Mouse (Mus musculus) left cerebral cortex, adult 9 months (tissue): ENCODE measurements around the gene Iqgap3.

Experiments used
- DNase-seq, 2 experiments: peaks; one replicate each; pipeline ENCODE4 v3.0.0; 2022; ENCODE audit warnings: low spot score in 2 of 2

The Iqgap3 gene

DNA sequence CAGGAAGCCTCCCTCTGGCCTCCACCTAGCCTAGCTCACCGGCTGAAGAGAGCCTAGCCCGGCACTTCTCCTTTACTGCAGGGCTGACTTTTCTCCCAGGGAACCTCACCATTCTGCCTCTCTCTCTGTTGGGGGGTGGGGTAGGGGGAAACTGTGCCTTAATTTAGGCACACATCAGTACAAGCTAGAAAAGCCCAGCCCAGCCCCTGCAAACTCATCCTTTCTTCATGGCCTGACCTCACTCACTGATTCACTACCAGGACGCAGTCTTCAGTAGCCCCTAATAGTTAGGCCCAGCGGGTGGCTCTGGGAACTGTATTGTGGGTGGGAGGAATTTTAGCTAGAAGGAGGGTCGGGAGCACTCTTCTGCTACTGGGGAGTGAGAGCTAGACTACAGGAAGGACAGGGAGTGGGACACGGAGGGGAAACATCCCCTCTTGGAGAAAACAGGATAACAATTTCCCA is 67.8 kb downstream of the Iqgap3 start:
- no peak for DNase-seq

DNA sequence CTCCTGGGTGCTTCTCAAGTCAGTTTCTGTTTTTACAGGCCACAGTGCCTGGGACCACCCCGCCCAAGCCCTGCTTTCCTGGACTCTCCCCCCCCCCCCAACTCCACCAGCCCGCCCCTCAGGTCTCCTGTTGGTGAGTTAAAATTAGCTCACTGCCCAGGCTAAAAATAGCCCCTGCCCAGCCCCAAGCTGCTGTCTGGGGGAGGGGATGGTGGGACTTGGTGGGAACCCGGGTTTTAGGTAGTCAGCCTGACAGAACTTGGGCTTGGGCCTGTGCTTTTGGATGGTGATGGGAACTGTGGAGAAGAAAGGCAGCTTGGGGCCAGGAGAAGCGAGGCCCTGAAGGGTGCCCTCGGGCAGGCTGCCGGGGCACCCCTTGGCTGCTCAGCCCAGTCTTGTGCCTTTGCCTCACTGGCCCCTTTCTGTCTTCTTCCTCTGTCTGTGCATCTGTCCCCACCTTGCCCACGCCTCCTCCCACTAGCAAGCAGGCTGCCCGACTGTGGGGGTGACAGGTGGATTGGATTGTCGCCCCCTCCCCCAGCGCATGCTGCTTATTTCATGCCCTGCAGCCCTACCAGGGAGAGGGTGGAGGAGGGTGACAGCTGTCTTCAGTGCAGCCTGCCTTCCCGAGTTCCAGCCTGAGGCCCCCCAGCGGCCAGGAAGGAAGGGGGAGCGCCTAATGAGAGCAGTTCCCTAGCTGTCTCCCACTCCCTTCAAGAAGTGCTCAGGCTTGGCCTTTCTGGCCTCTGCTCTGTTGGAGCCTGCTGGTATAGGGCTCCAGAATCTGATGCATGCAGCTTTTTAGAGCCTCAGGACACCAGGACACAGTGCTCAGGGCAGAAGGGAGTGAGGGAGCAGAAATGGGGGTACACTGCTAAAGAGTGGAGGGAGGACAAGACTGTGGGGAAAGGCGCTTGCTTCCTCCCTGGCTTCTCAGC is 68.6 kb downstream of the Iqgap3 start:
- DNase-seq = peak in 1 of 2 experiments; percentile 85

DNA sequence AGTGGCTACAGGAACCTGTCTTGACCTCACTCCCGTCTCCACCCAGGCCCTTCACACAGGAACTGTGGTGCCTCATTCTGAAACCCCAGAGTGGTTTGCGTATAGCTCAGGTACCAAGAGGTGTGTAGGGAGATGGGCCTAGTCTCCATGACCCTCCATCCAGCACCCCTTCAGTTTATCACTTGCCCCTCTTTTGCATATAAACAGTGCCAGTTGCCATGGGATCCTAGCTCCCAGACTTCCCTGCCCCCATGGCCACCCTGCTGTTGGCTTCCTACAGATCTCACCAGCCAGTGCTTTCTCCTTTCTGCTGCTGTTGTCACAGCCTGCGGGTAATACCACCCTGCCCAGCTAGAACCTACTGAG is 69.2 kb downstream of the Iqgap3 start:
- DNase-seq = peak in 1 of 2 experiments; percentile 24

DNA sequence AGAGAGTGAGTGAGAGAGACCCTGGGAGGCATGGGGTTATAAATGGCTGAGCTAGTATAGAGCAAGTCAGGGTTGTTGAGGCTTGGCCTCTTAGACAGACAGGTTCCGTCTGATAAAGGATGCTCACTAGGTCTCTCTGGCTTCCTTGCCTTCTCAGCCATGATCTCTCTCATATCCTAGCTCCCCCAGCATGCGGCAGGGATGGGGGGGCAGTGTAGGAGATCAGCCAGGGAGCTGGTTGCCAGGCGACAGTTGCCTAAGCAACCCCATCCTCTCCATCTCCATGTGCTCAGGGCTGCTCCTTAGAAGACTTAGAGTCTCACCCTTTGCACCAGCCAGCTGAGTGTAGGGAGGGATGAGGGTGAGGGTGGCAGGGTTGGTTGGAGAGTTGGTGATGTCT is 70.3 kb downstream of the Iqgap3 start:
- DNase-seq = peak; percentile 82 to 90

DNA sequence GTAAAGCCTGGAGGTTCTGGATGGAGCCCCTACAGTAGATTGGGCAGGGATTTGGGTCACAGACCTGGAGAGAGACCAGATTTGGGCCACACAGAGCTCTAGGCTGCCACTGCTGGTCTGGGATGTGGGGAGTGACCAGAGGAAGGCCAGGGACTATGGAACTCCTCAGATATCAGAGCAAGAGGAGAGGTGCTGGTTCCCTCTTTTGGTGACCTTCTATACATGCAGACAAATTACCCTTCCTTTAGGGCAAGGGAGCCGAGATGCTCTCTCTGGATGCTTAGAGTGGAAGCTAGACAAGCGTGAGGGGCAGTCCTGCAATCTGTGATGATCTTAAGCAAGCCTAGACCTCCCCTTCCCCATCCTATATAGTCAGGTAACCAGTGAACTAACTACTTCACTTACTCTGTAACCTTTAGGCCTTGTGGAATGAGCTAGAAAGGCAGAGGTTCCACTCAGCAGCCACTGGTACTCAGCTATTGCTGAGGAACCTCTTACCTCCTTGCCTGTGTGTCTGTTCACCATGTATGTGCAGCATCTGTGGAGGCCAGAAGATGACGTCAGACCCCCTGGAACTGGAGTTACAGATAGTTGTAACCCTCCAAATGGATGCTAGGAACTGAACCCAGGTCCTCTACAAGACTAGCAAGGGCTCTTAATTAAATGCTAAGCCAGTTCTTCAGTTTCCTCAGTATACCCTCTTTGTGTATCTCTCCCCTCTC is 71.7 kb downstream of the Iqgap3 start:
- DNase-seq = no peak

DNA sequence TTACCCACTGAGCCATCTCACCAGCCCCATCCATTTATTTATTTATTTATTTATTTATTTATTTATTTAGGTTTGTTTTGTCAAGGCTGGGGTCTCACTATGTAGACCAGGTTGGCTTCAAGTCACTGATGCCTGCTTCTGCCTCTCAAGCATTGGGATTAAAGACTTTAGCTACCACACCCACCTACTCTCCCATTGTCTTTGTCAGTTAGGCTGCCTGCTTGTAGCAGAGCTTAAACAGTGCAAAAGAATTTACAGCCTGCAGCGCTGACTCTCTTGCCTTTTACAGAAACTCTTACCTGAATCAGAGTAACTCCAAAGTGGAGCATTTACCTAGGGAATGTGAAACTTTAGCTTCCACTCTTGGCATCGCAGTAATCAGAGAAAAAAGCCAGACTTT is 72.5 kb downstream of the Iqgap3 start:
- no peak for DNase-seq

DNA sequence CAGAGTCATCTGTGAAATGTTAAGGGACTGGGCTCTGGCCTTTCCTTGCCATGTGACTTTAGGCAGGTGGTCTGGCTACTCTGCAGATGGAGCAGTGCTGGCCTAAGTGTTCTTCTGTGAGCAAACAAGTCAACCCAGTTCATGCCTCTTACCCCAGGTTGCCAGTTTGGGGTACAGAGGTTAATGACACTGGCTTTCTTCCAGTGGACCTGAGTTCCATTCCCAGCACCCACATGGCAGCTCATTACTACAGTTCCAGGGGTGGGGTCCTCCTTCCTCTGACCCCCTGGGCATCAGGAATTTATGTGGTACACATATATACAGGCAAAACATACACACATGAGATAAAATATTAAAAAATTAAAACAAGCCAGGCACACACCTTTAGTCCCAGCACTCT is 75.0 kb downstream of the Iqgap3 start:
- DNase-seq = no peak

DNA sequence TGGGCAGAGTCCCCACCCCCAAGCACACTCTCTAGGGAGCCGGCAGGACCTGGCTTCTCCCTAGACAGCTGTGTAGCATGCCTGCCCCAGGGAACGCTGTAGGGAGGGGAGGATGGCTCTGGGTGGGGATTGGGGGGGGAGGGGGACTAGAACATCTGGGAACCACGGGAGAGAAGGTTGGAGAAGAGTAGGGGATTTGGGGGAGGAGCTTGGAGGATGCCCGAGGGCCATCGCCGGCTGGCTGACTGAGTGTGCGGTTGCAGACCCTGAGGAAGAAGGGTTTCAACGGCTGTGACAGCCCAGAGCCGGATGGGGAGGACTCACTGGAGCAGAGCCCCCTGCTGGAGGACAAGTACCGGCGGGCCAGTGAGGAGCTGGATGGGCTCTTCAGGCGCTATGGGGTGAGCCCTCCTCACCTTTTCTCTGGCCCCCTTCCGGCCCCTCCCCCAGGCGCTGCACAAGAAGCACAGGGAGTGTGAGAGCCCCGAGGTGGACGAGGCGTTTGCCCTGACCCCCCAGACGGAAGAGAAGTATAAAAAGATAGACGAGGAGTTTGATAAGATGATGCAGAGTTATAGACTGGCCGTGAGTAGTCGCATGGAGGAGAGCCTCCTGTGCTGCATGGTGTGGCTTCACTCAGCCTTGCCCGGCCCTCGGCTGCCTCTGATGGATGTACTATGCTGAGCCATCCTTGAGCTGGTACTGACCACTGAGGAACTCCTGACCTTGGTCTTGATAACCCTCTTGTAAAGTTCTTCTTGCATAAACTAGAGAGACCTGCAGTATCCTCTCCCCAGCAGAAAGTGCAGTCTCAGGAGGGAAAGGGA is 76.2 kb downstream of the Iqgap3 start:
- no peak for DNase-seq

DNA sequence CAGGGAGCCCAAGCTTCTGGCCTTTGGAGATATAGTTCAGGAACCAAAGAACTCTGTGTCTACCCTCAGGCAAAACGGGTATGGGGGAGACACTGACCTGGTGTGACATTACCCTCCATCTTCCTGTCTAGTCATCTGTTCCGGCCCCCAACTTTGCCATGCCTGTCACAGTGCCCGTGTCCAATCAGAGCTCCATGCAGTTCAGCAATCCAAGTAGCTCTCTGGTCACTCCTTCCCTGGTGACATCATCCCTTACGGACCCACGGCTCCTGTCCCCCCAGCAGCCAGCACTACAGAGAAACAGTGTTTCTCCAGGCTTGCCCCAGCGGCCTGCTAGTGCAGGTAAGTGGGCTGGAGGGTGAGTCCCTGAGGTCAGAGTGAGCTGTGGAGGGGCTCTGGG is 77.2 kb downstream of the Iqgap3 start:
- no peak for DNase-seq

DNA sequence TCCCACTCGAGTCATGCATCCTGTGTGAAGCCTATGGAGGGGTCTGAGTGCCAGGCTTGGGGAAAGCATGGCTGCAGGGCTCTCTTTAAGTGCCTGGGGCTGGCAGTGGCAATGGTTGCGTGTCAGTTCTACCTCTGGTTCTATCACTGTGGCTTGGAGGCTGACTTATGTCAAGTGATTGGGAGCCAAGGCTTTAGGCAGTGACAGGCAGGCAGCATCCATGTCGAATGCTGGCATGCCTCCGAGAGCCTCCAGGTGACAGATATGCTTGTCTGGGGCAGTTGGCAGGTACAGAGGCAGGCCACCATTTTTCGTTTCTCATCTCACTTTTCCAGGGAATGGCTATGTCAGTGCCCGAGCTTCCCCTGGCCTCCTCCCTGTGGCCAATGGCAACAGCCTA is 79.1 kb downstream of the Iqgap3 start:
- DNase-seq = no peak

DNA sequence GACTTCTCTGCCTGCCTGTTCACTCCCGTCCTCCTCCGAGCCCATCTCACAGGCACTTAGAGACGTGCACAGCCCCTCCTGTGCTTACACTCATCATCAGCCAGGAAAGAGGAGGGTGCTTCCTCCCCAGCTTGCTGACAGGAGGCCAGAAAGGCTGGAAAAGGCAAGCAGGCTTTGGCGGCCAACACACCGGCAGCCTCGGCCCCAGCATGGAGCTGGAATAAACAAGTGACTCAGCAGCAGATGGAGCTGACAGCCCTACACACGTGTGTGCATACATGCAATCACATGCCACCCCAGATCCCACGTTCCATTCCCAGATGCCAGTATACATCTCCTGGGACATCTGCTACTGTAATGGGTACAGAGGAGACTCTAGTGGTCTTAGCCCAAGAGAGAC is 80.5 kb downstream of the Iqgap3 start:
- peak in 1 of 2 experiments; percentile 79 for DNase-seq

DNA sequence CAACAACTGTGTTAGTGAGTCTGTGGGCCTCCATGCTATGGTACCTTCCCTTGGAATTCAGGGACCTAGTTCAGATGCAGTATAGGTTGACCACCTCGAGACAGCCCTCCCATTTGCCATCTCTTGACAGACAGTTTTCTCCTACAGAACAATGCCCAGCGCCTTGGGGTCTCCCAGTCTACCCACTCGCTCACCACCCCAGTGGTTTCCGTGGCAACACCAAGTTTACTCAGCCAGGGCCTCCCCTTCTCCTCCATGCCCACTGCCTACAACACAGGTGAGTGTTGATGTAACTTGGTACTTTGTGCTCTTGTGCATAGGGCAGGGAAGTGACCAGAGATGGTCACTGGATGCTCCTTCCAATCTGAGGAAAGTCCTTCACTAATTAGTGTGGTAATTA is 81.0 kb downstream of the Iqgap3 start:
- no peak for DNase-seq

DNA sequence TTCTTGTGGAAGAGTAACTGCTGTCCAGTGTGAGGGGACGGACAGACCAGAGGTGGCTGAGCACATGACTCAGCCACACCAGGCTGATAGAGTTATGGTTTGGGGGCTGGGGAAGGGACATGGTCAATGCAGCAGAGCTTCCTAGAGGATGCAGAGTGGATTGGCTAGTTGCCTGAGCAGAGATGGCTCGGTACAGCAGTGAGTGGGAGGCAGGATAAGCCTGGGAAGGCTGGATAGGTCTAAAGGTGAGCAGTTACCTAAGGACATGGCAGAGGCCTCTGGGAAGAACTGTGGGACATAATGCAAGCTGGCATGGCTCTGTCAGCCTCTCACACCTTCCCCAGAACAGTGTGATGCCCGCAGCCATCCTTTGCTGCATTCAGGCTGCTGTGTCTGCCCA is 82.1 kb downstream of the Iqgap3 start:
- no peak for DNase-seq

DNA sequence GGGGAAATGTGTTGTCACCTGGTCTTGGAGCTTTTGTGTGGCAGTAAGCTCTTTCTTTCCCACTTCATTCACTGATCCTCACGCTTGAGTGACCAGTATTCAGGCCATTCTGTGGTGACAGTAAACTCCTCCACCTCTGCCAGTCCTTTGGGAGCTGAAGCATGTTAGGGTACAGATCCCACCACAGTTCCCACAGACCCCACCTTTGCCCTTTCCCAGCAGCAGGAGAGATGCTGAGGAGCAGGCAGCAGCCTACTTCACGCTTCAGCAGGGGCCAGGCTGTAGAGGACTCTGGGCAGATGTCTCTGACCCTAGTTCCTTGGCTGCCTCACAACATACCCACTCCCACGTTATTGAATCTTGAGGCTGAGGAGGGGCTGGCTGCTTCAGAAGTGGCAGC is 82.5 kb downstream of the Iqgap3 start:
- no peak for DNase-seq

DNA sequence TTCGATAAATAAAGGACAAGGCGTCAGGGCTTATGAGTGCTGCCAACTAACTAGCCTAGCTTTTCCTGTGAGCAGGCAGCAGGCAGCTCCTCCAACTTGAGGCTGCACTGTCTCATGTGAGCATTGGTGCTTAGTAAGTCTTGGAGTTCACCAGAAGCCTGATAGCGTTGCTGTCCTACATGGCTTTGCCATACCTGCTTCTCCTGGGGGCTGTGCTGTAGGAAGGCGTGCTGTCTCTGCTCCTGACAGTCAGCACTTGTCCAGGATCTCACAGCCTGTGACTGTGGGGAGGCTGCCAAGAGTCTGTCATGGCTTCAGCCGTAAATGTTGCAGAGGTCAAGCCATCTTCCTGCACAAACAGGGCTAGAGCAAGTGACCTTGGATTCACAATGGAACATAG is 84.3 kb downstream of the Iqgap3 start:
- DNase-seq = no peak

DNA sequence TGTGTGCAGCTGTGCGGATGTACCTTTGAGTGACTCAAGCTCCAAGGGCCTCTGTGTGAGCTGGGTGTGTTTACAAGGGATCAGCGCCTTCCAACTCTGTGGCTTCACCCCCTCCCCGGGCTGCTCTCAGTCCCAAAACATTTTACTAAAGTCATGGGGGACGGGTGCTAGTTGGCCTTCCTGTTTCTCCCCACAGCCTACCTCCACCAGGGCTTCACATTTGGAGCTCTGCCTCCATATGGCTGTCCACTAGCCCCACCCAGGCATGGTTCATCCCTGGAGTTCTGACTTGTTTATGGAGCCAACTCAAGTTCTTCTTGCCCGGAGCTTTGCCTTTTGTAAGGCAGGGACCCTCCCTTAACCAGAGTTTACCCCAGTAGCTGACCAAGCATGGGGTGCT is 88.6 kb downstream of the Iqgap3 start:
- DNase-seq = no peak
